Mouse (Mus musculus): ENCODE measurements at regions not wholly inside any gene's neighbourhood (a gene's known extent, or its start where the extent isn't known, plus 50 kb on each side); places are given as distances from the start of the nearest gene placed in this dataset.

DNA sequence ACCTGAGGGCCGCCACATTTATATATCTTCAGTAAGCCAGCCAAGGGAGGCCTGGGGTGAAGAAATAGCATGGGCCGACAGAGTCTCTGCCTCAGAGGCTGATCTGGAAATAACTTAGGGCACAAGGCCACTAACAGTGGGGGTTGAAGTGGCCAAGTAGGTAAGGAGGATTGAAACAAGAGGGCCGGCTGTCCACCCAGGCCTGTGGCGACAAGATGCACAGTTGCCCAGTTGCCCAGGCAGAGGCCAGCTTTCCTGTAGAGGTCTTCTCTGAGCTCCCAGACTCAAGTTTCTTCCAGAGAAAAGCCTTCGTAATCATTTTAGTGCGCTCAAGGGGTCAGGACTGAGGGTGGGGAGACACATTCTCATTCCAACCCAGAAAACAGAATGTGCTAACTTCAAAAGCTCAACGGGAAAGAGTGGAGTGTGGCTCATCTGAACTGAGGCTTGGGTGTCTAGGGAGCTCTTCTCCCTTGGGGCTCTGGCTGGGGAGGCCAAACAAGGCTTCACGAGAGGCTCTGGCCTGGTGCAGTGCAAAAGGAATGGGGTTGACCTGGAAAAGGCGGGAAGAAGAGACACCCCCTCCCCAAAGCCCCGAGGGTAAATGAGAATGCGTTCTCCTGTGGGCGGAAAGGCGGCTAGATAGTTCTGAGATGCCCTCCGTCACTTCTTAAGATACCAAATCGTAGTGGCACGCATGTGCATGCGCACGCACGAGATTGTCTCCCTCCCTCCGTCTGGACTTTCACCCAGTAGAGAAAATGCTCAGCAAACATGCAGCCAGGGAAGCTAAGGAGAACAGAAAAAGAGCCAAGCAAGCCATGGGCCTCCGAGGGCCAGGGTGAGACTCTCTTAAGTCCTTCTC is 112.7 kb upstream of the Lemd2 start:
- H3K4me3 ChIP-seq (ENCODE audit: low read depth, low read length) = no peak overlapping the region
- no peaks in the 10 kb centered on the region for H3K27me3 ChIP-seq (ENCODE audit: control insufficient read depth, insufficient read depth, low read length)
- H3K36me3 ChIP-seq (ENCODE audit: control insufficient read depth, insufficient read depth, low read length) = no peaks in the 10 kb centered on the region
- no peak overlapping the region for H3K9ac ChIP-seq (replicated peaks; ENCODE audit: low read depth, low read length)
- H3K4me2 ChIP-seq (replicated peaks; ENCODE audit: low read depth, low read length) = no peak overlapping the region
- H3K27ac ChIP-seq (ENCODE audit: low read length) = no peak overlapping the region
- peaks cover 9% of the 10 kb centered on the region; the same call in 1 of the 2 replicates for H3K4me1 ChIP-seq (ENCODE audit: control insufficient read depth, insufficient read depth, low read length)
- 83% methylated on average over 21 of the region's 21 CpGs for WGBS
- ATAC-seq (ENCODE audit: insufficient number of reproducible peaks, insufficient read depth, low FRiP score, low read depth) = no peak
- no peaks in the 10 kb centered on the region for H3K9me3 ChIP-seq (ENCODE audit: control insufficient read depth, low read depth, low read length)

DNA sequence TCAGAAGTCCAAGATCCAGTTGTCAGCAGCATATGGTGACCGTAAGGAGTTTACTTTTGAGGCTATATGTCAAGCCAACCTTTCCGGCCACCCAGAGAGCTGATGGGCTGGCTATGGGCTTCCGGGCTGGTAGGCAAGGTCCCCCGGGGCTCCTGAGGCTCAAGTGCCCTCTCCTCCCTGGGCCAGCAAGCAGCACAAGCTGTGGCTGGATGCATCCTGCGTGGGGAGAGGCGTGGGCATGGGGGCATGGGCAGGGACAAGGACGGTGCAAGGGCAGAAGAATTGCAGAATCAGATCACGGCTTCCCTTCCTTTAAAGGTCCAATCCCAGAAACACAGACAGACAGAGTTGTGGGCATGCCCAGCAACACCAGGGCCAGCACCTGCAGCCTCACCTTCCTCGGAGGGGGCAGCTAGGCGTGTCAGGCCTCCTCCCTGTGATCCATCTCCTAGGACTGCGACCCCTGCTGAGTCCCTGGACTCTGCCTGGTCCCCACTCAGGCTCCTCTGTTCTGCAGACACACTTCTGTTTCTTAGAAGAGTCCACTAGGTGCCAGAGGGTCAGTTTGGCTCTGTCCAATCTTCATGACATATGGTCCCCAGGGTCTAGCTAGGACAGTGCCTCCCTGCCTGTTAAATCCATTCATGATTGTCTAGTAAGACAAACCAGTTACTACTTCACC is 111.8 kb upstream of the Lemd2 start:
- H3K4me1 ChIP-seq (ENCODE audit: control insufficient read depth, insufficient read depth, low read length) = peaks cover 9% of the 10 kb centered on the region; the same call in 1 of the 2 replicates
- H3K4me2 ChIP-seq (replicated peaks; ENCODE audit: low read depth, low read length) = no peak overlapping the region
- 71% methylated on average over 11 of the region's 11 CpGs for WGBS
- ATAC-seq (ENCODE audit: insufficient number of reproducible peaks, insufficient read depth, low FRiP score, low read depth) = no peak
- H3K9me3 ChIP-seq (ENCODE audit: control insufficient read depth, low read depth, low read length) = no peaks in the 10 kb centered on the region
- H3K27ac ChIP-seq (ENCODE audit: low read length) = no peak overlapping the region
- H3K4me3 ChIP-seq (ENCODE audit: low read depth, low read length) = no peak overlapping the region
- H3K27me3 ChIP-seq (ENCODE audit: control insufficient read depth, insufficient read depth, low read length) = no peaks in the 10 kb centered on the region
- H3K9ac ChIP-seq (replicated peaks; ENCODE audit: low read depth, low read length) = no peak overlapping the region
- no peaks in the 10 kb centered on the region for H3K36me3 ChIP-seq (ENCODE audit: control insufficient read depth, insufficient read depth, low read length)

DNA sequence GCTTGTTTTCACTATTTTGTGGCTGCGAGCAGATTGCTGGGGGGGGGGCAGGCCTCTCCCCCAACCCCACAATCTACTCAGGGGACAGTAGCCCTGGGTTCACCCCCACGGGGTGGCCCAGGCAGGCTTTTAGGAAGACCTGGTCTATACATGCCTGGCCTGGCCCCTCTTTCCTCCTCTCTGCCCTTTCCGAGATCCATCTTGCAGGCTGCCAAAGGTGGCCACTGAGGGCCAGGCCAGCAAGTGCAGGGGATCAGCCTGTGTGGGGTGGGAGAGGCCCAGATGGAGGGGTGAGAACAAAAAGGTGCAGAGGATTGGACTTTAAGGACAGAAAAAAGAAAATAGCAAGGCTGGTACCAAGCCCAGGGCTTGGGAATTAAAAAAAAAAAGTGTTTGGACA is 111.2 kb upstream of the Lemd2 start:
- WGBS = 49% methylated on average over 3 of the region's 3 CpGs
- no peak overlapping the region for H3K27ac ChIP-seq (ENCODE audit: low read length)
- no peak overlapping the region for H3K4me2 ChIP-seq (replicated peaks; ENCODE audit: low read depth, low read length)
- H3K27me3 ChIP-seq (ENCODE audit: control insufficient read depth, insufficient read depth, low read length) = no peaks in the 10 kb centered on the region
- H3K4me3 ChIP-seq (ENCODE audit: low read depth, low read length) = no peak overlapping the region
- peaks cover 9% of the 10 kb centered on the region; the same call in 1 of the 2 replicates for H3K4me1 ChIP-seq (ENCODE audit: control insufficient read depth, insufficient read depth, low read length)
- ATAC-seq (ENCODE audit: insufficient number of reproducible peaks, insufficient read depth, low FRiP score, low read depth) = no peak
- no peak overlapping the region for H3K9ac ChIP-seq (replicated peaks; ENCODE audit: low read depth, low read length)
- no peaks in the 10 kb centered on the region for H3K9me3 ChIP-seq (ENCODE audit: control insufficient read depth, low read depth, low read length)
- H3K36me3 ChIP-seq (ENCODE audit: control insufficient read depth, insufficient read depth, low read length) = no peaks in the 10 kb centered on the region

DNA sequence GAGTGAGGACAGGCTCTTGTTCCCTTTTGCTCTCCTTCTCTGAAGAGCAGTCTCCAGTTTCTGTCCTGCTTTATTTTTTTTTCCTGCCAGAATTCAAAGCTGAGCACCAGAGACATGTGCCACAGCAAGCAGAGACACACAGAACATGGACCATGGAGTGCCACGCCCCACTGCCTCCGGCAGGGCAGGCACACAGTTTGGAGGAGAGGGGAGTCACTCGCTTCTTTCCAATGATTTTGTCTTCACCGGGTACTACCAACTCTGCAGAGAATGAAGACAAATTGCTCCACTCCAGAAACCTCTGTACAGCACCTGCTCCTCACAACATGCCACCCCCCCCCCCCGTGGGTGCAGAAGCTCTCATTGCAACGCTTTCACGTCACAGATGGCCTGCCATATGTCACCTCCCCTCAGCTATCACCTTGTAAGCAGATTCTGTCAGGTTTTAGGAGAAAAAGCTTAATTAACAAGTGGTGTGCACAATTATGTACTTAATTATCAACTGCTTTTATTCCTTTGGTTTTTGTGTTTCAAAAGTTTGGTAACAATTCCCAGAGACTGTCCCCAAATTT is 110.6 kb upstream of the Lemd2 start:
- Histone ChIP-seq H3K4me2 (replicated peaks; ENCODE audit: low read depth, low read length) (no peak overlapping the region), H3K4me3 (ENCODE audit: low read depth, low read length) (no peak overlapping the region), H3K9ac (replicated peaks; ENCODE audit: low read depth, low read length) (no peak overlapping the region), H3K36me3 (ENCODE audit: control insufficient read depth, insufficient read depth, low read length) (no peaks in the 10 kb centered on the region), H3K4me1 (ENCODE audit: control insufficient read depth, insufficient read depth, low read length) (peaks cover 9% of the 10 kb centered on the region; the same call in 1 of the 2 replicates), H3K27ac (ENCODE audit: low read length) (no peak overlapping the region), H3K9me3 (ENCODE audit: control insufficient read depth, low read depth, low read length) (no peaks in the 10 kb centered on the region), H3K27me3 (ENCODE audit: control insufficient read depth, insufficient read depth, low read length) (no peaks in the 10 kb centered on the region)
- no peak for ATAC-seq (ENCODE audit: insufficient number of reproducible peaks, insufficient read depth, low FRiP score, low read depth)
- WGBS = 57% methylated on average over 7 of the region's 7 CpGs

DNA sequence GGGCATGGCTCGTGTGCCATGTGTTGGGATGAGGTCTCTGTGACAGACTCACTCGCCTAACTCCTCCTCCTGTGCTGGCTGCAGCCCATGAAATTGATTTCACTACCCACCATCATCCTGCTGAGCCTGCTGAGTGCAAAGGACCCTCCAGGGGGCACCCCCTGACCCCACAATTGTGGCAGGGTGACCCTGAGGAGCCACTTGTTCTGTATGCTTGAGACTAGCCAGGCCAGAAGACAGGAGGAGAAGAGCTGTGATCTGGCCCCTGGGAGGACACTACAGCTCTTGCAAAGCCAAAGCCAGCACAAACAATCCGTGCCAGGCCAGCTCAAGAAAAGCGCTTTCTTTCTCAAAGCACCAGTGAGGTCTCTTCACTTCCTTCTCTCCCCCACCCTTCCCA is 104.7 kb upstream of the Lemd2 start:
- no peak overlapping the region for H3K4me3 ChIP-seq (ENCODE audit: low read depth, low read length)
- H3K9me3 ChIP-seq (ENCODE audit: control insufficient read depth, low read depth, low read length) = no peaks in the 10 kb centered on the region
- ATAC-seq (ENCODE audit: insufficient number of reproducible peaks, insufficient read depth, low FRiP score, low read depth) = no peak
- 45% methylated on average over 4 of the region's 4 CpGs for WGBS
- no peaks in the 10 kb centered on the region for H3K36me3 ChIP-seq (ENCODE audit: control insufficient read depth, insufficient read depth, low read length)
- no peak overlapping the region for H3K4me2 ChIP-seq (replicated peaks; ENCODE audit: low read depth, low read length)
- no peaks in the 10 kb centered on the region for H3K27me3 ChIP-seq (ENCODE audit: control insufficient read depth, insufficient read depth, low read length)
- H3K4me1 ChIP-seq (ENCODE audit: control insufficient read depth, insufficient read depth, low read length) = no peaks in the 10 kb centered on the region
- no peak overlapping the region for H3K9ac ChIP-seq (replicated peaks; ENCODE audit: low read depth, low read length)
- H3K27ac ChIP-seq (ENCODE audit: low read length) = no peak overlapping the region

DNA sequence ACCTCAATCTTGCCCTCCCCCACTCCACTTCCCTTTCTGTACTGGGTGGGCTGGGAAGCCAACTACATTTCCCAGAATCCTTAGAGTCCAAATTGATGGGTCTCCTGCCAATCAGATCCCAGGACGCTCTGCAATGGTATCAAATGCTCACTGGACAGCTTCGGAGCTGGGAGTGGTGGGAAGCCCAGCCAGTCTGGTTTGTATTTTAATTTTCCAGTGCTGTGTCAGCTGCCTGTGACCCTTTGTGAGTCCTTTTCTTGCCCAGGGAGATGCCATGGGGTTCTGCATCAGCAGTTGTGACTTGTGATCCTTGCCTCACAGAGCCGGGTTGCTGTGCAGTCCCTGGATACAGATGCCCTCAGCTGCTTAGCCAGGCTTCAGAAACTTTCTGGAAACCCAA is 100.6 kb upstream of the Lemd2 start:
- H3K36me3 ChIP-seq (ENCODE audit: control insufficient read depth, insufficient read depth, low read length) = no peaks in the 10 kb centered on the region
- no peaks in the 10 kb centered on the region for H3K4me1 ChIP-seq (ENCODE audit: control insufficient read depth, insufficient read depth, low read length)
- H3K9ac ChIP-seq (replicated peaks; ENCODE audit: low read depth, low read length) = no peak overlapping the region
- H3K27me3 ChIP-seq (ENCODE audit: control insufficient read depth, insufficient read depth, low read length) = no peaks in the 10 kb centered on the region
- H3K4me2 ChIP-seq (replicated peaks; ENCODE audit: low read depth, low read length) = no peak overlapping the region
- H3K27ac ChIP-seq (ENCODE audit: low read length) = no peak overlapping the region
- no peaks in the 10 kb centered on the region for H3K9me3 ChIP-seq (ENCODE audit: control insufficient read depth, low read depth, low read length)
- ATAC-seq (ENCODE audit: insufficient number of reproducible peaks, insufficient read depth, low FRiP score, low read depth) = no peak
- WGBS = 59% methylated on average over 3 of the region's 3 CpGs
- no peak overlapping the region for H3K4me3 ChIP-seq (ENCODE audit: low read depth, low read length)

DNA sequence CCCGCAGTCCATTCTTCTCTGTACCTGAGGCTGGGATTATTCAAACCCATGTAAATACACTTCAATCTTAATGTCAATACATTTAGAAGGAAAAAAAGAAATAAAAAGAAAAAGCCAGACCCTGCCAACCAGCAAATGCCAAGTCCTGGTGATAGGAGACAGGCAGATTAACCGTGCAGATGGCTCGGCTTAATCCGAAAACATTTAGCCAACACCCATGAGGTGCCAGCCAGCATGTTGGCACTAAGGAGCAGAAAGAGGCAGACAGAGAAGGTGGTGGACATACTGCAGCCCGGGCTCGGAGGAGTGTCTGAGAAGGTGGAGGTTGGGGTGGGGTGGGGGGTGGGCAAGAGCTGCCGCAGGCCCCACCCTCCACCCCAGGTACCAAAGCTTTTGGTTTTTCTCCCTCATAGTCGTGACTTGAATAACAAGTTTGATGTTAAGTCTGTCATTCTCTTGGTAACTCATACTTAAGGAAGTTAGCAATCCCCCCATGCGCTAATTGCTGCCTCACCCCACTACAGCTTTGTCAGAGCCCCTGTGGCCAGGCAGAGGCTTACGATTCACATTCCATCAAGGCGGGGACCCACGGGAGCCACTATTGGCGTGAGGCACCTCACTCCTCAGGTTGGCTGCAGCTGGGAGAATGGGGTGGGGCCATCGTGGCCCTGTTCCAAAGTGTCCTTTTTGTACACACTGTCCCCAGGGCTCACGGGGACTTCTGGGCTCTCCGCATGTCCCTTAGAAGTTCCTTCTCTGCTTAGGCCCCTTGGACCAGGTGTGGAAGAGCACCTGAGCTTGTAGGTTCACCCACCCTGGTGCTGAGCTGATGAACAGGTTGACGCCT is 99.6 kb upstream of the Lemd2 start:
- ATAC-seq (ENCODE audit: insufficient number of reproducible peaks, insufficient read depth, low FRiP score, low read depth) = no peak
- Histone ChIP-seq H3K27ac (ENCODE audit: low read length) (no peak overlapping the region), H3K9me3 (ENCODE audit: control insufficient read depth, low read depth, low read length) (no peaks in the 10 kb centered on the region), H3K27me3 (ENCODE audit: control insufficient read depth, insufficient read depth, low read length) (no peaks in the 10 kb centered on the region), H3K4me1 (ENCODE audit: control insufficient read depth, insufficient read depth, low read length) (no peaks in the 10 kb centered on the region), H3K36me3 (ENCODE audit: control insufficient read depth, insufficient read depth, low read length) (no peaks in the 10 kb centered on the region), H3K4me3 (ENCODE audit: low read depth, low read length) (no peak overlapping the region), H3K9ac (replicated peaks; ENCODE audit: low read depth, low read length) (no peak overlapping the region), H3K4me2 (replicated peaks; ENCODE audit: low read depth, low read length) (no peak overlapping the region)
- WGBS = 71% methylated on average over 17 of the region's 17 CpGs

DNA sequence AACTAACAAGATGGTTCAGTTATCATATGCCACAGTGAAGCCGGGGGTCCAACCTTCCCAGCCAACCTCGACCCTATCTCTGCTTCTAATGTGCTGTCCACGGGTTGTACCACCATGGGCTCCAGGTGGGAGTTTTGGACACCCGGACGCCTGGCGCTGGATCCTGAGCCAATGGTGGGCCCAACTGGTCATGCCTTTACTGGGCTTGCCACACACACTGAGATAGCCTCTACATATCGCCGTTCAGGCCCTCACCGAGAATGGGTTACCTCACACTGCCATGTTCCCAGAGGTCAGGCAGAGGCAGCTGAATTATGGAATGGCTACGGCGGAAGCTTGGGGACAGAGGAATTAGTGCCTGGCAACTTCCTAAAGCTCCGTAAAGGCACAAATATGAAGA is 98.8 kb upstream of the Lemd2 start:
- Histone ChIP-seq H3K36me3 (ENCODE audit: control insufficient read depth, insufficient read depth, low read length) (no peaks in the 10 kb centered on the region), H3K4me2 (replicated peaks; ENCODE audit: low read depth, low read length) (no peak overlapping the region), H3K9me3 (ENCODE audit: control insufficient read depth, low read depth, low read length) (no peaks in the 10 kb centered on the region), H3K9ac (replicated peaks; ENCODE audit: low read depth, low read length) (no peak overlapping the region), H3K4me1 (ENCODE audit: control insufficient read depth, insufficient read depth, low read length) (no peaks in the 10 kb centered on the region), H3K27ac (ENCODE audit: low read length) (no peak overlapping the region), H3K27me3 (ENCODE audit: control insufficient read depth, insufficient read depth, low read length) (no peaks in the 10 kb centered on the region), H3K4me3 (ENCODE audit: low read depth, low read length) (no peak overlapping the region)
- ATAC-seq (ENCODE audit: insufficient number of reproducible peaks, insufficient read depth, low FRiP score, low read depth) = no peak
- WGBS = 94% methylated on average over 12 of the region's 12 CpGs
